Mouse (Mus musculus) liver, embryonic 14.5 days (tissue): ENCODE data around the gene Msn.

Experiments used
- CTCF ChIP-seq: IDR thresholded peaks from 2 replicates; pipeline ENCODE4 v1.5.1; 2016; ENCODE audit warnings: antibody characterized with exemption, low read depth, control low read depth
- EP300 ChIP-seq: IDR thresholded peaks from 2 replicates; pipeline ENCODE4 v1.6.1; 2016; ENCODE audit warnings: antibody characterized with exemption, low read depth

- TF ChIP-seq EP300 (no peak), CTCF (no peak)
These were observed 11.8 kb downstream of the Msn start for GRCm38 (mm10) chrX:96107427-96108291.
